Mouse (Mus musculus): ENCODE data around the gene Cdc42.

DNA sequence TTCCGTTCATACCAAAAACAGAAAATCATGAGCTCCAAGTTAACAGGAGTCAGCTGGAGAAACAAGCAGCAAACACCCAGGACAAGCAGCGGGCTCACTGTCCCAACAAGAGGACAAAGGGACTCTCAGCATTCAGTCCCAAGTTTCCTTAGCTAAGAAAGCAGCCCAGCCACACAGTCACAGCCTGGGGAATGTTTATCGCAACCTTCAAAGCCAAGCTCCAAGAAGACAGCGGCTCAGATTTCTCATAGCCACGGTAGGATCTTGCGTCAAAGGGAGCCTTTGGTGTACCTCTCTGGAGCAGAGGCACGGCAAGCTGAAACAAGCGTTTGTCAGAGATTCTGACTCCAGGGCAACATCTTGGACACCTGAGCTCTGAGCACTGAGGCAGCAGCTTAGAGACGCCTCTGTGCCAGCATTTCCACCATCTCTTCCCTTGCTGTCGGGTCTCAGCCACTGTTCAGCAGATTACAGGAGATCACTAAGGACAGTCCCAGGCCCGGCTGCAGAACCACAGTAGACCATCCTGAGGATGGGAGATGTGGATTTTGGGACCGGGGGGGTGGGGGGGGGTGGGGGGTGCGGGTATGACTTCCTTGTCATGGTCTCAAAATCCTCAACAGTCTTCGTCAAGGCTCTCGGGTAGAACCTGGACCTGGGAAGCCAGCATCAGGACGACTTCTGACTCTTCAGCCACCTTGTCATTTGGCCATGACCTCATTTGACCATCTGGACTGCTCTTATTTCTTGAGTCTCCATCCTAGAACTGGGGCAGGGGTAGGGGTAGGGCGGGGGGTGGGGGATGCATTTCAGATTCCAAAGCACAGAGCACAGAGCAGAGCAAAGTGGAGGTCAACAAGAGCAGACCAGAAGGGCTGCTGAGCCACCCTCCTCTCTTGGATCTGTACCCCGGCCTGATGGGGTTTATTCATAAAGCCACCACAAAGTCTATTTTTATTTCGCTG is 18.1 kb upstream of the Cdc42 start:
- TF ChIP-seq EP300 (optimal IDR thresholded peaks at IDR 0.05) (no peak), CTCF (IDR thresholded peaks at IDR 0.05; ENCODE audit: low read depth) (no peak)
